Mouse (Mus musculus) limb, embryonic 15.5 days (tissue): ENCODE measurements around the gene Nhlrc4. TPM values are rescaled to one million over a fixed set of nuclear protein-coding genes. Genes with fewer than 3 reads are reported as not detected.

Experiments used
- ATAC-seq: fragments of 200-750 bp; cut with Nextera tagmentation; 2 replicates; pipeline ENCODE4 v1.8.0; 2017; ENCODE audit warnings: low read depth, moderate TSS enrichment; ENCODE audit not compliant: insufficient number of reproducible peaks, low FRiP score, low TSS enrichment
- H3K27ac ChIP-seq: fragments of 300-500 bp; sonication (generic); 2 replicates; pipeline ENCODE4 v1.5.1; 2015; ENCODE audit warnings: moderate library complexity, mild to moderate bottlenecking, inconsistent platforms
- H3K27me3 ChIP-seq: fragments of 300-500 bp; sonication (generic); 2 replicates; pipeline ENCODE4 v1.6.1; 2015; ENCODE audit warnings: inconsistent platforms
- H3K36me3 ChIP-seq: fragments of 300-500 bp; sonication (generic); 2 replicates; pipeline ENCODE4 v1.6.1; 2015; ENCODE audit warnings: inconsistent platforms
- H3K4me1 ChIP-seq: fragments of 300-500 bp; sonication (generic); 2 replicates; pipeline ENCODE4 v1.6.1; 2015; ENCODE audit warnings: inconsistent platforms
- H3K4me2 ChIP-seq: fragments of 300-500 bp; sonication (generic); 2 replicates; pipeline ENCODE4 v1.6.1; 2015; ENCODE audit warnings: mild to moderate bottlenecking, inconsistent platforms
- H3K4me3 ChIP-seq: fragments of 300-500 bp; sonication (generic); 2 replicates; pipeline ENCODE4 v1.5.1; 2015; ENCODE audit warnings: mild to moderate bottlenecking, inconsistent platforms
- H3K9ac ChIP-seq: fragments of 300-500 bp; sonication (generic); 2 replicates; pipeline ENCODE4 v1.6.1; 2015; ENCODE audit warnings: inconsistent platforms
- H3K9me3 ChIP-seq: fragments of 300-500 bp; sonication (generic); 2 replicates; pipeline ENCODE4 v1.6.1; 2016; ENCODE audit warnings: inconsistent platforms
- WGBS: fragments of 180-500 bp; shearing (Covaris S2); methylation state at CpG from one replicate; pipeline ENCODE4 v1.1.7; 2015; 5-methylcytosine and 5-hydroxymethylcytosine counted together
- polyA plus RNA-seq: library from polyadenylated mRNA; unstranded; fragments of >200 nt; fragmentation: Nextera tagmentation; extraction: Ambion mirVana; gene quantifications from 2 replicates; pipeline ENCODE4 v1.2.1, GENCODE M21; 2015

Gene Nhlrc4
- polyA plus RNA-seq, 1 experiment from 2014 or later: 0.42 TPM

GRCm38 (mm10) chr17:25970954-25971707 is 26.4 kb upstream of the Nhlrc4 start:
- Histone ChIP-seq H3K4me2 (no peak overlapping the region), H3K4me3 (no peak overlapping the region), H3K36me3 (peaks cover 13% of the 10 kb centered on the region), H3K27me3 (no peaks in the 10 kb centered on the region), H3K27ac (no peak overlapping the region), H3K9ac (no peak overlapping the region), H3K9me3 (no peaks in the 10 kb centered on the region), H3K4me1 (peaks cover 16% of the 10 kb centered on the region; the same call in 1 of the 2 replicates)
- WGBS: 79% methylated on average over 4 of the region's 4 CpGs
- ATAC-seq: no peak

- H3K27me3 ChIP-seq: no peaks in the 10 kb centered on the region
- 94% methylated on average over 9 of the region's 9 CpGs for WGBS
- peaks cover 14% of the 10 kb centered on the region for H3K36me3 ChIP-seq
- H3K4me2 ChIP-seq: no peak overlapping the region
- no peak for ATAC-seq
- no peak overlapping the region for H3K4me3 ChIP-seq
- H3K4me1 ChIP-seq: peaks cover 16% of the 10 kb centered on the region; the same call in 1 of the 2 replicates
- H3K27ac ChIP-seq: no peak overlapping the region
- H3K9ac ChIP-seq: no peak overlapping the region
- no peaks in the 10 kb centered on the region for H3K9me3 ChIP-seq
Observed at GRCm38 (mm10) chr17:25970448-25970847, 25.7 kb upstream of the Nhlrc4 start.

- Histone ChIP-seq H3K9ac (no peak overlapping the region), H3K27ac (no peak overlapping the region), H3K4me1 (peaks cover 12% of the 10 kb centered on the region; the same call in 1 of the 2 replicates), H3K36me3 (peaks cover 33% of the 10 kb centered on the region), H3K4me3 (no peak overlapping the region), H3K4me2 (no peak overlapping the region), H3K27me3 (no peaks in the 10 kb centered on the region), H3K9me3 (no peaks in the 10 kb centered on the region)
- no peak for ATAC-seq
- WGBS: 65% methylated on average over 1 of the region's 1 CpGs
Observed at GRCm38 (mm10) chr17:25968176-25968575, 23.4 kb upstream of the Nhlrc4 start.

- H3K4me2 ChIP-seq: no peak overlapping the region
- H3K9me3 ChIP-seq: no peaks in the 10 kb centered on the region
- H3K27ac ChIP-seq: no peak overlapping the region
- H3K9ac ChIP-seq: no peak overlapping the region
- peaks cover 12% of the 10 kb centered on the region; the same call in 1 of the 2 replicates for H3K4me1 ChIP-seq
- no peak overlapping the region for H3K4me3 ChIP-seq
- no peaks in the 10 kb centered on the region for H3K27me3 ChIP-seq
- WGBS: 38% methylated on average over 3 of the region's 3 CpGs
- ATAC-seq: no peak
- H3K36me3 ChIP-seq: peaks cover 38% of the 10 kb centered on the region
Observed at GRCm38 (mm10) chr17:25967652-25968051, 22.9 kb upstream of the Nhlrc4 start.

GRCm38 (mm10) chr17:25964271-25964670 is 19.5 kb upstream of the Nhlrc4 start:
- H3K27ac ChIP-seq: no peak overlapping the region
- H3K36me3 ChIP-seq: peaks cover 64% of the 10 kb centered on the region
- no peak overlapping the region for H3K9ac ChIP-seq
- ATAC-seq: no peak
- H3K27me3 ChIP-seq: no peaks in the 10 kb centered on the region
- no peak overlapping the region for H3K4me2 ChIP-seq
- H3K4me1 ChIP-seq: peaks cover 12% of the 10 kb centered on the region; the same call in 1 of the 2 replicates
- no peaks in the 10 kb centered on the region for H3K9me3 ChIP-seq
- WGBS: 75% methylated on average over 7 of the region's 7 CpGs
- no peak overlapping the region for H3K4me3 ChIP-seq

GRCm38 (mm10) chr17:25962413-25962905 is 17.7 kb upstream of the Nhlrc4 start:
- H3K36me3 ChIP-seq: peaks cover 76% of the 10 kb centered on the region

GRCm38 (mm10) chr17:25961566-25961965 is 16.8 kb upstream of the Nhlrc4 start:
- H3K36me3 ChIP-seq: peaks cover 76% of the 10 kb centered on the region
- H3K27ac ChIP-seq: no peak overlapping the region

More at GRCm38 (mm10) chr17:25962413-25962905, 17.7 kb upstream of the Nhlrc4 start:
- no peak overlapping the region for H3K27ac ChIP-seq
- 91% methylated on average over 7 of the region's 7 CpGs for WGBS
- H3K9me3 ChIP-seq: no peaks in the 10 kb centered on the region
- no peak overlapping the region for H3K4me3 ChIP-seq
- no peak overlapping the region for H3K9ac ChIP-seq
- H3K4me2 ChIP-seq: no peak overlapping the region
- no peak for ATAC-seq
- H3K4me1 ChIP-seq: 0 out of 2 replicates have a peak, but pooled peaks cover 5% of the 10 kb centered on the region
- no peaks in the 10 kb centered on the region for H3K27me3 ChIP-seq

GRCm38 (mm10) chr17:25959630-25960467 is 15.1 kb upstream of the Nhlrc4 start:
- peaks cover 69% of the 10 kb centered on the region for H3K36me3 ChIP-seq
- 86% methylated on average over 23 of the region's 23 CpGs for whole genome bisulfite sequencing
- H3K4me3 ChIP-seq: no peak overlapping the region

More at GRCm38 (mm10) chr17:25961566-25961965, 16.8 kb upstream of the Nhlrc4 start:
- 93% methylated on average over 5 of the region's 5 CpGs for WGBS
- Histone ChIP-seq H3K9ac (no peak overlapping the region), H3K4me3 (no peak overlapping the region), H3K27me3 (no peaks in the 10 kb centered on the region), H3K4me2 (no peak overlapping the region), H3K4me1 (0 out of 2 replicates have a peak, but pooled peaks cover 3% of the 10 kb centered on the region), H3K9me3 (no peaks in the 10 kb centered on the region)
- no peak for ATAC-seq

GRCm38 (mm10) chr17:25958771-25959494 is 14.2 kb upstream of the Nhlrc4 start:
- no peak overlapping the region for H3K9ac ChIP-seq
- WGBS: 89% methylated on average over 11 of the region's 11 CpGs
- H3K27ac ChIP-seq: no peak overlapping the region
- H3K4me2 ChIP-seq: no peak overlapping the region
- no peaks in the 10 kb centered on the region for H3K4me1 ChIP-seq
- no peaks in the 10 kb centered on the region for H3K9me3 ChIP-seq
- ATAC-seq: no peak
- peaks cover 61% of the 10 kb centered on the region for H3K36me3 ChIP-seq
- H3K4me3 ChIP-seq: no peak overlapping the region
- peaks cover 3% of the 10 kb centered on the region; the same call in 1 of the 2 replicates for H3K27me3 ChIP-seq

More at GRCm38 (mm10) chr17:25959630-25960467, 15.1 kb upstream of the Nhlrc4 start:
- no peak overlapping the region for H3K27ac ChIP-seq
- 0 out of 2 replicates have a peak, but pooled peaks cover 3% of the 10 kb centered on the region for H3K4me1 ChIP-seq
- no peak overlapping the region; the same call in 1 of the 2 replicates for H3K9ac ChIP-seq
- no peaks in the 10 kb centered on the region for H3K27me3 ChIP-seq
- H3K4me2 ChIP-seq: no peak overlapping the region
- H3K9me3 ChIP-seq: no peaks in the 10 kb centered on the region
- ATAC-seq: no peak

- no peak for ATAC-seq
- Histone ChIP-seq H3K4me2 (no peak overlapping the region), H3K36me3 (peaks cover 48% of the 10 kb centered on the region), H3K27ac (no peak overlapping the region), H3K9me3 (no peaks in the 10 kb centered on the region), H3K4me3 (no peak overlapping the region), H3K9ac (no peak overlapping the region), H3K4me1 (no peaks in the 10 kb centered on the region), H3K27me3 (peaks cover 15% of the 10 kb centered on the region)
- 76% methylated on average over 14 of the region's 14 CpGs for WGBS
Observed at GRCm38 (mm10) chr17:25957586-25958051, 12.9 kb upstream of the Nhlrc4 start.

GRCm38 (mm10) chr17:25956631-25957030 is 11.9 kb upstream of the Nhlrc4 start:
- 68% methylated on average over 7 of the region's 7 CpGs for WGBS

More at GRCm38 (mm10) chr17:25956631-25957030, 11.9 kb upstream of the Nhlrc4 start:
- no peak overlapping the region for H3K4me3 ChIP-seq
- H3K36me3 ChIP-seq: peaks cover 38% of the 10 kb centered on the region
- peaks cover 25% of the 10 kb centered on the region for H3K27me3 ChIP-seq
- no peaks in the 10 kb centered on the region for H3K9me3 ChIP-seq
- no peak overlapping the region for H3K4me2 ChIP-seq
- no peak overlapping the region for H3K27ac ChIP-seq
- peaks cover 8% of the 10 kb centered on the region for H3K4me1 ChIP-seq
- H3K9ac ChIP-seq: no peak overlapping the region
- no peak for ATAC-seq
